Mouse (Mus musculus): ENCODE results near the gene Ccl25. TPM values are rescaled to one million over a fixed set of nuclear protein-coding genes. Genes with fewer than 3 reads are reported as not detected.
A peak's percentile ranks its signal among the peaks of the same experiment; 100 is the strongest.
"Not testable (repeated sequence)": the region's sequence is repeated elsewhere in the genome, so short reads cannot be mapped to it uniquely, and the experiment has no call there.

Ccl25 gene
- polyA plus RNA-seq, 1 experiment from 2014 or later, result 21.7 TPM

- Histone ChIP-seq H3K4me3 (no peak overlapping the region), H3K9ac (replicated peaks) (no peak overlapping the region), H3K4me1 (peaks cover 6% of the 10 kb centered on the region), H3K4me2 (replicated peaks) (no peak overlapping the region), H3K27me3 (no peaks in the 10 kb centered on the region), H3K36me3 (no peaks in the 10 kb centered on the region), H3K9me3 (no peaks in the 10 kb centered on the region), H3K27ac (replicated peaks) (no peak overlapping the region)
- 71% methylated on average over 2 of the region's 2 CpGs for WGBS
- ATAC-seq (replicated peaks), result no peak
These were observed 47.6 kb downstream of the Ccl25 start for GRCm38 (mm10) chr8:4372657-4373056.

- H3K4me1 ChIP-seq, result 0 out of 2 replicates have a peak, but pooled peaks cover 7% of the 10 kb centered on the region
- H3K4me3 ChIP-seq, result no peak overlapping the region
- H3K4me2 ChIP-seq (replicated peaks), result no peak overlapping the region
- ATAC-seq (replicated peaks), result no peak
- no peak overlapping the region for H3K9ac ChIP-seq (replicated peaks)
- H3K27ac ChIP-seq (replicated peaks), result no peak overlapping the region
- 92% methylated on average over 2 of the region's 2 CpGs for WGBS
- no peaks in the 10 kb centered on the region for H3K27me3 ChIP-seq
- no peaks in the 10 kb centered on the region for H3K36me3 ChIP-seq
- no peaks in the 10 kb centered on the region for H3K9me3 ChIP-seq
These were observed 76.4 kb downstream of the Ccl25 start for GRCm38 (mm10) chr8:4401442-4401841.

- peak overlapping the region; percentile 31 for H3K4me3 ChIP-seq
- H3K27ac ChIP-seq (replicated peaks), result no peak overlapping the region
- peak overlapping the region; percentile 44 for H3K4me2 ChIP-seq (replicated peaks)
- ATAC-seq (replicated peaks), result peak; percentile 49; the same call in 1 of the 2 replicates
- H3K9ac ChIP-seq (replicated peaks), result peak overlapping the region; percentile 11
- no peaks in the 10 kb centered on the region for H3K36me3 ChIP-seq
- 0 out of 2 replicates have a peak, but pooled peaks cover 7% of the 10 kb centered on the region for H3K4me1 ChIP-seq
- H3K9me3 ChIP-seq, result no peaks in the 10 kb centered on the region
- H3K27me3 ChIP-seq, result no peaks in the 10 kb centered on the region
- WGBS, result 65% methylated on average over 19 of the region's 19 CpGs
These were observed 79.2 kb downstream of the Ccl25 start for GRCm38 (mm10) chr8:4403960-4404879.

GRCm38 (mm10) chr8:4404880-4405261 is 79.9 kb downstream of the Ccl25 start:
- H3K9me3 ChIP-seq, result no peaks in the 10 kb centered on the region
- H3K4me1 ChIP-seq, result 0 out of 2 replicates have a peak, but pooled peaks cover 7% of the 10 kb centered on the region

GRCm38 (mm10) chr8:4408425-4408824 is 83.4 kb downstream of the Ccl25 start:
- H3K4me1 ChIP-seq, result 0 out of 2 replicates have a peak, but pooled peaks cover 10% of the 10 kb centered on the region
- 81% methylated on average over 6 of the region's 6 CpGs for WGBS
- not testable (repeated sequence) for H3K27ac ChIP-seq (replicated peaks); H3K9ac ChIP-seq (replicated peaks); H3K9me3 ChIP-seq; ATAC-seq (replicated peaks); H3K4me3 ChIP-seq; H3K27me3 ChIP-seq; H3K36me3 ChIP-seq; H3K4me2 ChIP-seq (replicated peaks)

More at GRCm38 (mm10) chr8:4404880-4405261, 79.9 kb downstream of the Ccl25 start:
- whole genome bisulfite sequencing, result 12% methylated on average over 16 of the region's 16 CpGs
- peak overlapping the region; percentile 11 for H3K9ac ChIP-seq (replicated peaks)
- peak overlapping the region; percentile 31 for H3K4me3 ChIP-seq
- no peak overlapping the region for H3K27ac ChIP-seq (replicated peaks)
- ATAC-seq (replicated peaks), result peak; percentile 59; the same call in 1 of the 2 replicates
- no peaks in the 10 kb centered on the region for H3K27me3 ChIP-seq
- no peaks in the 10 kb centered on the region for H3K36me3 ChIP-seq
- H3K4me2 ChIP-seq (replicated peaks), result peak overlapping the region; percentile 44

Other genes with a start within 250 kb of the Ccl25 start
- gene Cd209f, start 219.4 kb upstream of the Ccl25 start, polyA plus RNA-seq (2015; fragmentation: Nextera tagmentation; extraction: Ambion mirVana), result 0.22 TPM in 1 of 2 replicates, not detected in the other
- gene Cd209g, start 191.1 kb upstream of the Ccl25 start, polyA plus RNA-seq (2015; fragmentation: Nextera tagmentation; extraction: Ambion mirVana), result not detected in 2 replicates
- 98.4 and 98.9 TPM in 2 replicates for gene Evi5l, start 158.6 kb upstream of the Ccl25 start, polyA plus RNA-seq (2015; fragmentation: Nextera tagmentation; extraction: Ambion mirVana)
- gene Prr36, start 107.8 kb upstream of the Ccl25 start, polyA plus RNA-seq (2015; fragmentation: Nextera tagmentation; extraction: Ambion mirVana), result 40.5 and 52.5 TPM in 2 replicates
- not detected in 2 replicates for gene Lrrc8e, start 98.4 kb upstream of the Ccl25 start, polyA plus RNA-seq (2015; fragmentation: Nextera tagmentation; extraction: Ambion mirVana)
- 26.3 and 27.5 TPM in 2 replicates for gene Map2k7, start 86.5 kb upstream of the Ccl25 start, polyA plus RNA-seq (2015; fragmentation: Nextera tagmentation; extraction: Ambion mirVana)
- gene Gm49320, start 86.3 kb upstream of the Ccl25 start, polyA plus RNA-seq (2015; fragmentation: Nextera tagmentation; extraction: Ambion mirVana), result 0.89 and 1.3 TPM in 2 replicates
- 3.1 and 3.4 TPM in 2 replicates for gene Tgfbr3l, start 77.0 kb upstream of the Ccl25 start, polyA plus RNA-seq (2015; fragmentation: Nextera tagmentation; extraction: Ambion mirVana)
- gene Snapc2, start 72.1 kb upstream of the Ccl25 start, polyA plus RNA-seq (2015; fragmentation: Nextera tagmentation; extraction: Ambion mirVana), result 73.5 and 74.7 TPM in 2 replicates
- 397 and 404 TPM in 2 replicates for gene Ctxn1, start 65.9 kb upstream of the Ccl25 start, polyA plus RNA-seq (2015; fragmentation: Nextera tagmentation; extraction: Ambion mirVana)
- gene Timm44, start 49.3 kb upstream of the Ccl25 start, polyA plus RNA-seq (2015; fragmentation: Nextera tagmentation; extraction: Ambion mirVana), result 42.6 and 43.3 TPM in 2 replicates
- 149 and 159 TPM in 2 replicates for gene Elavl1, start 203 bp downstream of the Ccl25 start, polyA plus RNA-seq (2015; fragmentation: Nextera tagmentation; extraction: Ambion mirVana)
- gene Cers4, start 167.8 kb downstream of the Ccl25 start, polyA plus RNA-seq (2015; fragmentation: Nextera tagmentation; extraction: Ambion mirVana), result 34.4 and 42.3 TPM in 2 replicates